In genomic region chr8:123034171-123034570, GRCm38 (mm10) we compare ENCODE assay signal across 11 mouse cellular contexts. TPM values are rescaled to one million over a fixed set of nuclear protein-coding genes. Genes with fewer than 3 reads are reported as not detected.
DNase-seq lines count a peak whose midpoint lies in the region; ATAC-seq and TF ChIP-seq lines count a peak whose summit lies in the region.
"Had no signal": no experiment of that assay in that cellular context is flagged by ENCODE, and none has a peak within 500 bp of the region (broad histone marks: within the 10 kb centered on the region; RNA-seq: fewer than 3 reads in every experiment).

No protein-coding gene starts in this region.

- TF ChIP-seq CTCF in heart, postnatal 0 days (IDR thresholded peaks at IDR 0.05; ENCODE audit: low read depth) = no peak

- H3K4me3 ChIP-seq in heart, postnatal 0 days (ENCODE audit: low read depth, low read length) = no peak overlapping the region
- H3K4me3 ChIP-seq in heart, embryonic 10.5 days = no peak overlapping the region
- H3K4me3 ChIP-seq in liver, embryonic 13.5 days (replicated peaks) = no peak overlapping the region
- H3K4me3 ChIP-seq in forebrain, embryonic 14.5 days (ENCODE audit: low read depth, low read length) = no peak overlapping the region
- no peak overlapping the region for H3K4me3 ChIP-seq in forebrain, embryonic 16.5 days (replicated peaks; ENCODE audit: low read length)
- H3K4me3 ChIP-seq: stomach, embryonic 15.5 days had no signal

- WGBS in heart, postnatal 0 days = 54% methylated on average over 6 of the region's 6 CpGs
- WGBS in heart, embryonic 10.5 days = 78% methylated on average over 6 of the region's 6 CpGs
- WGBS in liver, embryonic 13.5 days (ENCODE audit: insufficient replicate concordance) = 28% methylated on average over 6 of the region's 6 CpGs
- 89% methylated on average over 6 of the region's 6 CpGs for WGBS in forebrain, embryonic 14.5 days
- 87% methylated on average over 6 of the region's 6 CpGs for WGBS in forebrain, embryonic 16.5 days

- peak overlapping the region; percentile 65; the same call in 1 of the 2 replicates for H3K27ac ChIP-seq in heart, postnatal 0 days (ENCODE audit: low read depth)
- H3K27ac ChIP-seq in heart, embryonic 10.5 days = no peak overlapping the region
- H3K27ac ChIP-seq in liver, embryonic 13.5 days = peak overlapping the region; percentile 68
- no peak overlapping the region for H3K27ac ChIP-seq in forebrain, embryonic 14.5 days (ENCODE audit: low read depth, low read length)
- no peak overlapping the region for H3K27ac ChIP-seq in forebrain, embryonic 16.5 days (ENCODE audit: low read length)

- TF ChIP-seq EP300 in heart, postnatal 0 days (IDR thresholded peaks at IDR 0.05; ENCODE audit: low read depth) = no peak

- H3K27me3 ChIP-seq in heart, postnatal 0 days (ENCODE audit: control insufficient read depth, insufficient read depth, low read length) = no peaks in the 10 kb centered on the region
- H3K27me3 ChIP-seq in heart, embryonic 10.5 days (ENCODE audit: insufficient read depth, poor library complexity, severe bottlenecking) = no peaks in the 10 kb centered on the region
- H3K27me3 ChIP-seq in liver, embryonic 13.5 days = no peaks in the 10 kb centered on the region
- H3K27me3 ChIP-seq in forebrain, embryonic 14.5 days (replicated peaks; ENCODE audit: control insufficient read depth, insufficient read depth, low read length) = no peaks in the 10 kb centered on the region
- no peaks in the 10 kb centered on the region for H3K27me3 ChIP-seq in forebrain, embryonic 16.5 days (replicated peaks; ENCODE audit: control insufficient read depth, insufficient read depth, low read length)
- H3K27me3 ChIP-seq: stomach, embryonic 15.5 days had no signal

- peaks cover 30% of the 10 kb centered on the region for H3K4me1 ChIP-seq in heart, postnatal 0 days (ENCODE audit: control insufficient read depth, insufficient read depth)
- peaks cover 33% of the 10 kb centered on the region for H3K4me1 ChIP-seq in heart, embryonic 10.5 days
- peaks cover 90% of the 10 kb centered on the region for H3K4me1 ChIP-seq in liver, embryonic 13.5 days (replicated peaks)
- H3K4me1 ChIP-seq in forebrain, embryonic 14.5 days (ENCODE audit: control insufficient read depth, insufficient read depth, low read length) = peaks cover 8% of the 10 kb centered on the region
- H3K4me1 ChIP-seq in forebrain, embryonic 16.5 days (replicated peaks; ENCODE audit: control insufficient read depth, insufficient read depth, low read length) = peaks cover 13% of the 10 kb centered on the region

- H3K36me3 ChIP-seq in heart, postnatal 0 days (replicated peaks; ENCODE audit: control insufficient read depth, insufficient read depth, low read length) = no peaks in the 10 kb centered on the region
- H3K36me3 ChIP-seq in heart, embryonic 10.5 days = no peaks in the 10 kb centered on the region
- 0 out of 2 replicates have a peak, but pooled peaks cover 5% of the 10 kb centered on the region for H3K36me3 ChIP-seq in liver, embryonic 13.5 days
- H3K36me3 ChIP-seq in forebrain, embryonic 14.5 days (ENCODE audit: control insufficient read depth, insufficient read depth, low read length) = no peaks in the 10 kb centered on the region
- H3K36me3 ChIP-seq in forebrain, embryonic 16.5 days (ENCODE audit: control insufficient read depth, insufficient read depth) = no peaks in the 10 kb centered on the region
- H3K36me3 ChIP-seq: stomach, embryonic 15.5 days had no signal

- no peak for ATAC-seq in heart, postnatal 0 days (ENCODE audit: insufficient read depth, low read depth)
- ATAC-seq in liver, embryonic 13.5 days (ENCODE audit: low read depth) = no peak
- ATAC-seq in forebrain, embryonic 14.5 days = no peak
- no peak for ATAC-seq in forebrain, embryonic 16.5 days
- ATAC-seq: midbrain, embryonic 16.5 days had no signal

- DNase-seq in heart, postnatal 0 days (ENCODE audit: low spot score) = no peak
- DNase-seq in heart, embryonic 10.5 days (ENCODE audit: low spot score) = no peak
- peak; percentile 69 to 81 for DNase-seq in CD8-positive naive resting alpha-beta T cell, adult 2 months (ENCODE audit: low read depth in 2 of 2, low spot score in 2 of 2)
- no peak for DNase-seq in liver, embryonic 13.5 days
- peak; percentile 57 to 77 for DNase-seq in thymus, adult 18-20 months
- no peak for DNase-seq in forebrain, embryonic 14.5 days (ENCODE audit: low spot score)
- DNase-seq in ovary, adult 18-20 months (ENCODE audit: low spot score) = no peak
- DNase-seq: cerebellum, adult 9-11 months had no signal

- no peaks in the 10 kb centered on the region for H3K9me3 ChIP-seq in heart, postnatal 0 days (replicated peaks; ENCODE audit: control insufficient read depth, low read length)
- H3K9me3 ChIP-seq in heart, embryonic 10.5 days = no peaks in the 10 kb centered on the region
- no peaks in the 10 kb centered on the region for H3K9me3 ChIP-seq in liver, embryonic 13.5 days (replicated peaks)
- H3K9me3 ChIP-seq in forebrain, embryonic 14.5 days (replicated peaks; ENCODE audit: control insufficient read depth, low read length) = no peaks in the 10 kb centered on the region
- H3K9me3 ChIP-seq in forebrain, embryonic 16.5 days (ENCODE audit: control insufficient read depth, low read length) = no peaks in the 10 kb centered on the region
- H3K9me3 ChIP-seq: stomach, embryonic 15.5 days had no signal

- H3K4me2 ChIP-seq in heart, postnatal 0 days (ENCODE audit: low read depth, low read length) = peak overlapping the region; percentile 12; the same call in 1 of the 2 replicates
- peak overlapping the region; percentile 13 for H3K4me2 ChIP-seq in liver, embryonic 13.5 days
- H3K4me2 ChIP-seq in forebrain, embryonic 14.5 days (ENCODE audit: low read length) = no peak overlapping the region
- no peak overlapping the region for H3K4me2 ChIP-seq in forebrain, embryonic 16.5 days (ENCODE audit: low read length)
- H3K4me2 ChIP-seq: stomach, embryonic 15.5 days had no signal

- no peak overlapping the region for H3K9ac ChIP-seq in heart, postnatal 0 days (replicated peaks; ENCODE audit: low read depth, low read length)
- peak overlapping the region; percentile 7; the same call in 1 of the 2 replicates for H3K9ac ChIP-seq in liver, embryonic 13.5 days
- no peak overlapping the region for H3K9ac ChIP-seq in forebrain, embryonic 14.5 days (ENCODE audit: low read length)
- no peak overlapping the region for H3K9ac ChIP-seq in forebrain, embryonic 16.5 days (replicated peaks; ENCODE audit: low read depth, low read length)
- H3K9ac ChIP-seq: stomach, embryonic 15.5 days had no signal

RNA-seq across cellular contexts. Expression of gene Ankrd11, which starts 7.9 kb away (rescaled TPM):
- 51.2 and 65.8 TPM in 2 replicates for total RNA-seq in heart, postnatal 0 days (2014; rRNA removed; ENCODE audit: low replicate concordance)
- 21.6 and 24.3 TPM in 2 replicates for polyA plus RNA-seq in heart, postnatal 0 days (2015; fragmentation: Nextera tagmentation; extraction: Ambion mirVana)
- polyA plus RNA-seq in heart, embryonic 10.5 days (2016; fragmentation: Nextera tagmentation; extraction: Ambion mirVana) = 32.9 TPM in 2 replicates
- 10.7 and 13.6 TPM in 2 replicates for polyA plus RNA-seq in liver, embryonic 13.5 days (2015; fragmentation: Nextera tagmentation; extraction: Ambion mirVana)
- polyA plus RNA-seq in forebrain, embryonic 14.5 days (2014; fragmentation: Nextera tagmentation; extraction: Ambion mirVana) = 32.1 and 34.9 TPM in 2 replicates
- polyA plus RNA-seq in forebrain, embryonic 16.5 days (2015; fragmentation: Nextera tagmentation; extraction: Ambion mirVana) = 30.3 and 33.6 TPM in 2 replicates

RNA-seq across cellular contexts. Expression of gene Spg7, which starts 28.6 kb away (rescaled TPM):
- total RNA-seq in heart, postnatal 0 days (2014; rRNA removed; ENCODE audit: low replicate concordance) = 72.8 and 83.1 TPM in 2 replicates
- polyA plus RNA-seq in heart, postnatal 0 days (2015; fragmentation: Nextera tagmentation; extraction: Ambion mirVana) = 63.3 and 65.1 TPM in 2 replicates
- polyA plus RNA-seq in heart, embryonic 10.5 days (2016; fragmentation: Nextera tagmentation; extraction: Ambion mirVana) = 57.4 and 63.0 TPM in 2 replicates
- 25.3 and 25.7 TPM in 2 replicates for polyA plus RNA-seq in liver, embryonic 13.5 days (2015; fragmentation: Nextera tagmentation; extraction: Ambion mirVana)
- 34.2 and 38.2 TPM in 2 replicates for polyA plus RNA-seq in forebrain, embryonic 14.5 days (2014; fragmentation: Nextera tagmentation; extraction: Ambion mirVana)
- polyA plus RNA-seq in forebrain, embryonic 16.5 days (2015; fragmentation: Nextera tagmentation; extraction: Ambion mirVana) = 45.3 and 51.8 TPM in 2 replicates

Comparison
In these comparisons a context has a peak if more than half of its experiments do, and no peak if none do; other contexts are left out.
1. H3K27ac ChIP-seq: peak in heart, postnatal 0 days (single experiment) and liver, embryonic 13.5 days (single experiment); none in heart, embryonic 10.5 days (single experiment), forebrain, embryonic 14.5 days (single experiment) and forebrain, embryonic 16.5 days (single experiment).
2. DNase-seq: peak in CD8-positive naive resting alpha-beta T cell, adult 2 months (2 of 2) and thymus, adult 18-20 months (2 of 2); none in heart, postnatal 0 days (single experiment), heart, embryonic 10.5 days (single experiment), liver, embryonic 13.5 days (single experiment), forebrain, embryonic 14.5 days (single experiment) and ovary, adult 18-20 months (single experiment).
3. H3K4me2 ChIP-seq: peak in heart, postnatal 0 days (single experiment) and liver, embryonic 13.5 days (single experiment); none in forebrain, embryonic 14.5 days (single experiment) and forebrain, embryonic 16.5 days (single experiment).